Mouse (Mus musculus) spleen, adult 18-20 months (tissue): ENCODE measurements around the gene Ccdc177.
A peak's percentile ranks its signal among the peaks of the same experiment; 100 is the strongest.

Experiments
- DNase-seq, 2 experiments: peaks; one replicate each; pipeline ENCODE4 v3.0.0; 2022; ENCODE audit warnings: mixed read lengths in 2 of 2

Ccdc177 gene

GRCm38 (mm10) chr12:80734526-80735470, 25.7 kb downstream of the Ccdc177 start:
- DNase-seq: no peak

- DNase-seq: no peak
These were observed 29.9 kb downstream of the Ccdc177 start for GRCm38 (mm10) chr12:80730567-80730966.

DNA sequence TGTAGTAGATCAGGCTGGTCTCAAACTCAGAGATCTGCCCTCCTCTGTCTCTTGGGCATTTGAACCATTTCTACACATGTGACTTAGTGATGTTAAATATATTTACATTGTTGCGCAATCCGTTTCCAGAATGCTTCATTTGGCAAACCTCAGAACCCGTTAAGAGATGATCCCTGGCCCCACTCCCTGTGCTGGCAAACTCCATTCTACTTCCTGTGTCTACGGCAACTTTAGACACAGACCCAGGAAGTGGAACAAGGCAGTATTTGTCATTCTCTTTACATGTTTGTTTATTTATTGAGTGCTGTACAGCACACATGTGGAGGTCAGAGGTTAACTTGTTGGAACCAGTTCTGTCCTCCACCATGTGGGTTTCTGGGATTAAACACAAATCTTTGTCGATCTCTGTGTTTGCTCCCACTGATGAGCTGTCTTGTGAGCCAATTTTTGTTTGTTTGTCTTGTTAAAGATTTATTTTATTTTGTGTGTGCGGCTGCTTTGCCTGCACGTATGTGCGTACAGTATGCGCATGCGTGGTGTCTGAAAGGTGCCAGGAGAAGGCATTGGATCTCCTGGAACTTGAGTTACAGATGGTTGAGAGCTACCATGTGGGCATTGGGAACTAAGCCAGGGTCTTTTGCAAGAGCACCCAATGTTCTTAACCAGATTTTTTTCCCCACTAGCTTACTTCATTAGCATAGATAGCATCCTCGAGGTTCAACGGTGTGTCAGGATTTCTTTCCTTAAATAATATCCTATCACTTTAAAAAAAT, 30.5 kb downstream of the Ccdc177 start:
- no peak for DNase-seq

GRCm38 (mm10) chr12:80728814-80729213, 31.7 kb downstream of the Ccdc177 start:
- no peak for DNase-seq

DNA sequence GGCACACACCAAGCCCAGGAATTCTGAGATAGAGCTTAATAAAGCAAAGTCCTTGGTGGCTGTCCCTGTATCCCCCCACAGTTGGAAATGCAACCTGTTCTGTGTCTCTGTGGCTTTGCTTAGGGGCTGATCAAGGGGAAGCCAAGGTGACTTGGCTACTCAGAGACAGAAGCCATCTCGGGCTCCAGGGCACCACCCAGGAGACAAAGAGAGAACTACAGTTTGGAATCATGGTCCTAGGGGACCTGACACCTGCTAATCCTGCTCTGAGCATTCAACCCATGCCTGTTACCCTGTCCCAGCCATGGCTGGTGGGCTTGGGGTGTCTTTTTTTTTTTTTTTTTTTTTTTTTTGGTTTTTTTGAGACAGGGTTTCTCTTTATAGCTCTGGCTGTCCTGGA, 32.3 kb downstream of the Ccdc177 start:
- no peak for DNase-seq

- DNase-seq: peak; percentile 45 to 82
These were observed 35.5 kb downstream of the Ccdc177 start for GRCm38 (mm10) chr12:80724853-80725559.

- DNase-seq: no peak
These were observed 39.0 kb downstream of the Ccdc177 start for GRCm38 (mm10) chr12:80721458-80721857.

- DNase-seq: no peak
These were observed 40.0 kb downstream of the Ccdc177 start for GRCm38 (mm10) chr12:80720507-80720906.

DNA sequence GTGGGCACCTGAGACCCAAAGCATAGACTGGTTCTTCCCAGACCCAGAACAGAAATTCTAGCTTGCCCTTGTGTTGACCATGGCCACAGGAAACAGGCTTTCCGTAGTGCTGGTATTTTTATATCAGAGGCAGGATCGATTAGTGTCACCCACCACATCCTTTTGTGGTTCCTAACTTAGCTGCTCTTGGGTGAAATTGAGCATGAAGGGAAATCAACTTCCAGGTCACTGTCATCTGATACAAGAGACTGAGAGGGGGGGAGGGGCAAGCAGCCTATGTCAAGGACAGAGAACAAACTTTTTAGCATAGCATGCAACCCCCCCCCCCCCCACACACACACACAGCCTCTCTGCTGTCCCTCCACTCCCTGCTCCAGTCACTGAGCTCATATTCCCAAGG, 41.3 kb downstream of the Ccdc177 start:
- no peak for DNase-seq

- DNase-seq: no peak
These were observed 44.6 kb downstream of the Ccdc177 start for GRCm38 (mm10) chr12:80715915-80716314.

- DNase-seq: no peak
These were observed 53.4 kb downstream of the Ccdc177 start for GRCm38 (mm10) chr12:80706915-80707604.

DNA sequence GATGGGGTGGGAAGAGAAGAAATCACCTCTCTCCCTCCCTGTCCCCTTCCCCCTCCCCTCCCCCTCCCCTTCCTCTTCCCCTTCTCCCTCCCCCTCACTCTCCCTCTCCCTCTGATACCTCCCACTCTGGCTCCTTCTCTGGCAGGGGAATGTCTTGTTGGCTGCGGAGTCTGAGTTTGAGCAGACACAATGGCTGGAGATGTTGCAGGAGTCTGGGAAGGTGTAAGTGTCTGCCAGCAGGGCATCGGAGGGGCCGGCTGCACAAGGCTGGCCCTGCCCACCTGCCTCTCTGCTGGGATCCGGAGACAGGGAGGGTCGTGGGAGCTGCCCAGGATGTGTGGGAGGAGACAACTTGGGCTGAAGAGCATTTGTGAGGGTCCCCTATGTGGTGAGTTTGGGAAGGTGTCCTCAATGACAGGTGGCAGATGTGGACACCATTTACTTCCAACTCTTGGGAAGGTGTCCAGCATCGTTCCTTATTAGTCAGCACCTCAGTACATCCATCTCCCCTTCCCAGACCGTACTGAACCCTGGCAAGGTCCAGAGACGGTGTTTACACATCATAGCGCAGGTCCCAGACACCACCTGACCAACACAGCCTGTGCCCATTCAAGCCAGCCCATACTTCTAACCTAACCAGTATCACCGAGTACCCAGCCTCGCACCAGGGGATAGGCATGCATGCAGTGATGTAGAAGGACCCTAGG, 54.1 kb downstream of the Ccdc177 start:
- DNase-seq: no peak
